In genomic region chr8:46294181-46294892, GRCm38 (mm10) we compare ENCODE assay signal across 14 mouse cellular contexts. TPM values are rescaled to one million over a fixed set of nuclear protein-coding genes. Genes with fewer than 3 reads are reported as not detected.
DNase-seq lines count a peak whose midpoint lies in the region; ATAC-seq and TF ChIP-seq lines count a peak whose summit lies in the region.
"Had no signal": no experiment of that assay in that cellular context is flagged by ENCODE, and none has a peak within 500 bp of the region (broad histone marks: within the 10 kb centered on the region; RNA-seq: fewer than 3 reads in every experiment).

Gene Helt (minus strand): TSS chr8:46294671.

- intact Hi-C loops in gastrocnemius, postnatal 14 days (cut with DNase I; ENCODE audit: low total_unique reads) = no loop called here

- ATAC-seq in lung, embryonic 16.5 days (ENCODE audit: low read depth) = no peak
- peak; percentile 48; the same call in 1 of the 2 replicates for ATAC-seq in forebrain, embryonic 13.5 days
- ATAC-seq in hindbrain, postnatal 0 days = no peak
- ATAC-seq in neural tube, embryonic 14.5 days (ENCODE audit: low read depth) = no peak
- ATAC-seq: Patski had no signal

- no peak for TF ChIP-seq CTCF in hindbrain, postnatal 0 days (IDR thresholded peaks at IDR 0.05; ENCODE audit: low read depth)

- H3K4me1 ChIP-seq in lung, embryonic 16.5 days (replicated peaks; ENCODE audit: control insufficient read depth, insufficient read depth, low read length) = 0 out of 2 replicates have a peak, but pooled peaks cover 2% of the 10 kb centered on the region
- peaks cover 66% of the 10 kb centered on the region for H3K4me1 ChIP-seq in forebrain, embryonic 13.5 days
- no peaks in the 10 kb centered on the region for H3K4me1 ChIP-seq in hindbrain, postnatal 0 days (ENCODE audit: insufficient read depth, low read length)
- peaks cover 4% of the 10 kb centered on the region; the same call in 1 of the 2 replicates for H3K4me1 ChIP-seq in neural tube, embryonic 14.5 days (ENCODE audit: control insufficient read depth, insufficient read depth, low read length)
- H3K4me1 ChIP-seq: liver, embryonic 13.5 days had no signal

- no peak within 1 kb of the TSS for H3K9ac ChIP-seq in lung, embryonic 16.5 days (ENCODE audit: low read length)
- H3K9ac ChIP-seq in forebrain, embryonic 13.5 days = no peak within 1 kb of the TSS
- no peak within 1 kb of the TSS for H3K9ac ChIP-seq in hindbrain, postnatal 0 days (replicated peaks; ENCODE audit: low read length)
- H3K9ac ChIP-seq in neural tube, embryonic 14.5 days (replicated peaks; ENCODE audit: low read depth, low read length) = no peak within 1 kb of the TSS
- H3K9ac ChIP-seq: liver, embryonic 13.5 days had no signal

- peak within 1 kb of the TSS; percentile 20; the same call in 1 of the 2 replicates for H3K4me2 ChIP-seq in lung, embryonic 16.5 days (ENCODE audit: low read depth, low read length)
- peak within 1 kb of the TSS; percentile 62 for H3K4me2 ChIP-seq in forebrain, embryonic 13.5 days
- H3K4me2 ChIP-seq in hindbrain, postnatal 0 days (ENCODE audit: low read depth, low read length) = peak within 1 kb of the TSS; percentile 39
- 0 out of 2 replicates have a peak within 1 kb of the TSS, but pooled peaks have one; percentile 1 for H3K4me2 ChIP-seq in neural tube, embryonic 14.5 days (ENCODE audit: low read depth, low read length)
- H3K4me2 ChIP-seq: liver, embryonic 13.5 days had no signal

- H3K36me3 ChIP-seq in lung, embryonic 16.5 days (ENCODE audit: control insufficient read depth, insufficient read depth, low read length) = no peaks in the 10 kb centered on the region
- H3K36me3 ChIP-seq in forebrain, embryonic 13.5 days (ENCODE audit: poor library complexity, severe bottlenecking) = no peaks in the 10 kb centered on the region
- no peaks in the 10 kb centered on the region for H3K36me3 ChIP-seq in hindbrain, postnatal 0 days (ENCODE audit: insufficient read depth, low read length)
- no peaks in the 10 kb centered on the region for H3K36me3 ChIP-seq in neural tube, embryonic 14.5 days (ENCODE audit: control insufficient read depth, insufficient read depth, low read length)
- H3K36me3 ChIP-seq: liver, embryonic 13.5 days had no signal

- no peaks in the 10 kb centered on the region for H3K9me3 ChIP-seq in lung, embryonic 16.5 days (ENCODE audit: control insufficient read depth, low read length)
- H3K9me3 ChIP-seq in forebrain, embryonic 13.5 days (replicated peaks) = no peaks in the 10 kb centered on the region
- no peaks in the 10 kb centered on the region for H3K9me3 ChIP-seq in hindbrain, postnatal 0 days (ENCODE audit: low read length)
- H3K9me3 ChIP-seq in neural tube, embryonic 14.5 days (ENCODE audit: control insufficient read depth, low read length) = no peaks in the 10 kb centered on the region
- H3K9me3 ChIP-seq: liver, embryonic 13.5 days had no signal

- WGBS in lung, embryonic 16.5 days = under 1% methylated on average over 50 of the region's 50 CpGs
- WGBS in forebrain, embryonic 13.5 days = under 1% methylated on average over 50 of the region's 50 CpGs
- under 1% methylated on average over 50 of the region's 50 CpGs for WGBS in hindbrain, postnatal 0 days
- under 1% methylated on average over 50 of the region's 50 CpGs for WGBS in neural tube, embryonic 14.5 days

- no peak within 1 kb of the TSS for H3K27ac ChIP-seq in lung, embryonic 16.5 days (ENCODE audit: low read length)
- no peak within 1 kb of the TSS; the same call in 1 of the 2 replicates for H3K27ac ChIP-seq in forebrain, embryonic 13.5 days
- H3K27ac ChIP-seq in hindbrain, postnatal 0 days = no peak within 1 kb of the TSS
- H3K27ac ChIP-seq in neural tube, embryonic 14.5 days (ENCODE audit: low read depth, low read length) = no peak within 1 kb of the TSS
- H3K27ac ChIP-seq: liver, embryonic 13.5 days had no signal

- H3K27me3 ChIP-seq in lung, embryonic 16.5 days (ENCODE audit: control insufficient read depth, insufficient read depth, low read depth, low read length) = peaks cover 84% of the 10 kb centered on the region
- H3K27me3 ChIP-seq in forebrain, embryonic 13.5 days = peaks cover 92% of the 10 kb centered on the region
- H3K27me3 ChIP-seq in hindbrain, postnatal 0 days (ENCODE audit: insufficient read depth, low read length) = peaks cover 76% of the 10 kb centered on the region
- H3K27me3 ChIP-seq in neural tube, embryonic 14.5 days (ENCODE audit: control insufficient read depth, insufficient read depth, low read length) = peaks cover 72% of the 10 kb centered on the region

- DNase-seq in lung, postnatal 36 days = no peak
- no peak for DNase-seq in hindbrain, postnatal 0 days (ENCODE audit: low spot score)
- DNase-seq in layer of hippocampus, postnatal 10 days (ENCODE audit: low spot score in 2 of 2) = no peak
- DNase-seq in layer of hippocampus, postnatal 36 days = no peak
- DNase-seq in gastrocnemius, postnatal 14 days = no peak
- DNase-seq: cerebellum, adult 8-10 months; liver, embryonic 13.5 days had no signal

- H3K4me3 ChIP-seq in lung, embryonic 16.5 days (ENCODE audit: low read length) = peak within 1 kb of the TSS; percentile 1; the same call in 1 of the 2 replicates
- peak within 1 kb of the TSS; percentile 36 for H3K4me3 ChIP-seq in forebrain, embryonic 13.5 days
- H3K4me3 ChIP-seq in hindbrain, postnatal 0 days (ENCODE audit: low read length) = peak within 1 kb of the TSS; percentile 11
- no peak within 1 kb of the TSS for H3K4me3 ChIP-seq in neural tube, embryonic 14.5 days (ENCODE audit: low read depth, low read length)
- H3K4me3 ChIP-seq: liver, embryonic 13.5 days had no signal

RNA-seq across cellular contexts. Expression of gene Helt, which starts in this region (rescaled TPM):
- polyA plus RNA-seq in lung, embryonic 16.5 days (2015; fragmentation: Nextera tagmentation; extraction: Ambion mirVana) = not detected in 2 replicates
- polyA plus RNA-seq in forebrain, embryonic 13.5 days (2015; fragmentation: Nextera tagmentation; extraction: Ambion mirVana) = 7.9 and 10.5 TPM in 2 replicates
- 0.52 TPM in 1 of 2 replicates, not detected in the other for total RNA-seq in hindbrain, postnatal 0 days (2014; rRNA removed)
- polyA plus RNA-seq in hindbrain, postnatal 0 days (2015; fragmentation: Nextera tagmentation; extraction: Ambion mirVana) = 0.11 and 0.15 TPM in 2 replicates
- polyA plus RNA-seq in neural tube, embryonic 14.5 days (2014; fragmentation: Nextera tagmentation; extraction: Ambion mirVana) = 0.24 TPM in 1 of 2 replicates, not detected in the other
- total RNA-seq in layer of hippocampus, postnatal 10 days (2021) = under 1 TPM in 1 of 2 experiments, not detected in 1; 0.57 TPM
- total RNA-seq in layer of hippocampus, postnatal 36 days (2021) = not detected
- under 1 TPM; 0.72 to 0.93 TPM for total RNA-seq in gastrocnemius, postnatal 14 days (2021)
- total RNA-seq: heart, postnatal 10 days; neutrophil, adult 5-6 weeks had no signal
- polyA plus RNA-seq: Patski; stomach, embryonic 16.5 days had no signal

Comparison
In these comparisons a context has a peak if more than half of its experiments do, and no peak if none do; other contexts are left out.
1. H3K4me2 ChIP-seq: peak in every context shown above with its lines; median percentile 62 in forebrain, embryonic 13.5 days; 39 in hindbrain, postnatal 0 days; 20 in lung, embryonic 16.5 days; 1 in neural tube, embryonic 14.5 days.